Mouse (Mus musculus) cerebellum, postnatal 25 days (tissue): ENCODE results near the gene Klhdc9.

Source experiments
- DNase-seq, 2 experiments: peaks; one replicate each; pipeline ENCODE4 v3.0.0; 2021; ENCODE audit warnings: mixed read lengths in 2 of 2

The Klhdc9 gene

DNA sequence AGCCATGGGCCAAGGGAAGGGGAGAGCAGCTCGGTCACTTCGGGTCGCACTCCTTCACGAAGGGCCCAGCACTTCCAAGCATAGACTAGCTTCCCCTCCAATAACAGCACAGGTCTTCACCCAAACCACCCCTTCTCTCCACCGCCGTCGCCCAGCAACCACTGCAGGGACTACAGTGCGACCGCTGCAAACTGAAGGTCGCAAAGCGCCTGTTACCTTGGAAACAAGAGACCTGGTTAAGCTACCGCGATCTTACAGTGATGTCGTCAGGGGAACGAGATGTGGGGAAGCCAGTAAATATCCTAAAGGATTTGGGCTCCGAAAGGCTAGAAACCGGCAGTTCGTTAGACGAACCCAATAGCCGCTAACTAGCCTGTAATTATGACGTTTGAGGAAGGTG, at the start of gene Klhdc9:
Gene Klhdc9, minus strand, starts transcription at position 143 of the 400 bp plus-strand sequence.
- peak; percentile 81 to 88 for DNase-seq

DNA sequence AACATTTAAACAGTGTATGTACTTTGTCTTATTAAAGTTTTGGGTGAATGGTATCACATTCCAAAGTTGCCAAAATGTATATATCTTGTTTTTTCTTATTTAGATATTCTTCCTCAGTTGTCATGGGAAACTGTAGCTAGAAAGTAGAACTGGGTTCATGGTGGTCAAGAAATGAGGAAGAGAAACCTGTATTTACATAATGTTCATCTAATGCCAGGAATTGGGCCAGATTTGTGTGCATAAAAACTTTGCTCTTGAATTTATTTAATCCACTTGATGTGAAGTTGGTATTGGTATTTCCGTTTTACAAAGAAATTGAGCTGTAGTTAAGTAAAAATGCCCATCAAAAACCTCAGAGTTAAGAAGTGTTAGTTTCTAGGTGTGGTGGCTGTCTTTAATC, 49.6 kb upstream of the Klhdc9 start:
- DNase-seq = no peak

DNA sequence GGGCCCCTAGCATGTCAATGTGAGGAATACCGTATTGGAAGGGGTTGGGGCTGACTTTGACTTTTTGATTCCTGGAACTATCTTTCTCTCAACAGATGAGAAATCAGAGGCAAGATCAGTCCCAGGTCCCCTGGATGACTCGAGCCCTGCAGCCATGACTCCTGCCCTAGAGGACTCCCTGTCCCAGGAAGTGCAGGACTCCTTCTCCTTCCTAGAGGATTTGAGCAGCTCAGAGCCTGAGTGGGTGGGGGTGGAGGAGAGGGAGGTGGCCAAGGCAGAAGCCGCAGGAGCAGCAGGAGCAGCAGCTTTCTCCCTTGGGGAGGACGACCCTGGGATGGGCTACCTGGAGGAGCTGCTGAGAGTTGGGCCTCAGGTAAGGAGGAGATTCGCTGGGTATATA, 46.7 kb upstream of the Klhdc9 start:
- DNase-seq = no peak

DNA sequence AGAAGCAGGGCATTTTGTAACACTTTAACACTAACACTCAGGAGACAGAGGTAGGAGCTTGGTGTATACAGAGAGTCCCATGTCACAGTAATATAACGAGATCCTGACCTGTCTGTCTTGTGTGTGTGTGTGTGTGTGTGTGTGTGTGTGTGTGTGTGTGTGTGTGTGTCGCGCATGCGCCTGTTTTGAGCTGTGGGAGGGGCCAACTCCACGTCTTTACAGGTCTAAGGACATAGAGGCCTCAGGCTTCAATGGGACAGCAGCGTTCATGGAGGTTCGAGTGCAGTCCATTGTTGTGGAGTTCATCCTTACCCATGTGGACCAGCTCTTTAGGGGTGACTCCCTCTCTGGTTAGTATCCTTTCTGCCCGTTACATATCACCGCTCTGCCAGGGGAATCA, 42.4 kb upstream of the Klhdc9 start:
- DNase-seq = no peak

DNA sequence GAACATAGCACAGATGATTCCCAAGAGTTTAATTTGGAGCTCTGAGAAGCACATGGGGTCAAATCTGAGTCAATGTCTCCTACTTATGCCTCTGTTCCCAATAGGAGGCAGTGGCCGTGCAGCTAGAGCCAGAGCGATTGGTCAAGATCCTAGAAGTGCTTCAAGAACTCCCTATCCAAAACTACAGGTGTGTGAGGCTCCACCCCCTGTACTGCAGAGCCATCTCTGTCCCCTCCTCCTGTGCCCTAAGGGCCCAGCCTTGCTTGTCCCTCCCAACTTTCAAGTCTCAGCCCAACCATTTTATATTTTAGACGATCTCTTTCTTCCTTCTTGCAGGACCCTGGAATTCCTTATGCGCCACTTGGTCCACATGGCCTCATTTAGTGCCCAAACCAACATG, 41.2 kb upstream of the Klhdc9 start:
- no peak for DNase-seq

DNA sequence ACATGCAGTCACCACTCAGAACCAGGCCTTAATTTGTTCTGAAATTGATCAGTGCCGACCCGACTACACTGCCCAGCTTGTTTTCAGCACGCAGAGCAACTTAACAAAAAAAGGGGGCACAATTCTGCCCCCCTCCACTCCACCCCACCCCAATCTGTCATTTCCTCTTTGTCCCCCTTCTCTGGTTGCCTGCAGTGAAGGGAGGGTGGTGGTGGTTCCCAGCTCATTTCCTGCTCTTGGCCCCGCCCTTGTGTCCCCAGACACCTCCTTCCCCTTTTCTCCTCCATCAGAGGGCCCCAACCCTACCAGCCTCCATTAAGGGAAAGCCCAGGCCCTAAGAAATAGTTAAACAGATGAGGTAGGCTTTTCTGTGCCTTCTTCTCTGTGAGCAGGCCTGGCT, 29.5 kb upstream of the Klhdc9 start:
- no peak for DNase-seq

DNA sequence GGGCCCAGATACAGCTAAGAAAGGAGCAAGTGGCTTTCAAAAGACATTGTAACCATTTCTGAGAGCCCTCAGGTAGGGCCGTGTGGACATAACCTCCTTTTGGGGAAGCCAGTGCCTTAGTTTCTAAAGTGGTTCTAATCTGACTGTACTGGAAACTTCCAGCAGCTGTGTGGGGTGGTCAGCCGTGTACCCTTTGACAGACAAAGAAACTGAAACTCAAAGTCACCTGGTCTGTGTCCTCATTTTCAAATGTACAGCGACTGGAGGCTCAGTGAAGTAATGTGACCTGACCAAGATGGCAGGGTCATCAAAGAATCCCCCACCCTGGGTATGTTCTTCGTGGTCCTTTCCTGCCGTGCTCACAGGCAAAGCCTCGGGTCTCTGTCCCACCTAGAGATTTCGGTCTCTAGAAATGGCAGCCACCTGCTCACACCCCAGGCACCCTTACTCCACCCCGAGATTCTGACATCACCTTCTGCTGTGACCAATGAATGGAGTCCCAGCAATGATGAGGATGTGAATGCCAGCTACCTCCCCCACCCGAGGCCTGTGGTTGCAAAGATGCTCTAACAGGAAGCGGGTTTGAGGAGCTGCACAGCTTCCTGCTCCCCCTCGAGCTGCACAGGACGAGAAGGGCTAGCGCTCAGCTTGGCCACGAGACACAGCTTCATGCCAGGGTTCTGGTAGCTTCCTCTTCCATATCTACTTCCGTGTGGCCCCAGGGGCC, 27.9 kb upstream of the Klhdc9 start, which contains the start of gene Arhgap30:
Gene Arhgap30, plus strand, starts transcription at position 579 of the 727 bp plus-strand sequence.
- DNase-seq = no peak

DNA sequence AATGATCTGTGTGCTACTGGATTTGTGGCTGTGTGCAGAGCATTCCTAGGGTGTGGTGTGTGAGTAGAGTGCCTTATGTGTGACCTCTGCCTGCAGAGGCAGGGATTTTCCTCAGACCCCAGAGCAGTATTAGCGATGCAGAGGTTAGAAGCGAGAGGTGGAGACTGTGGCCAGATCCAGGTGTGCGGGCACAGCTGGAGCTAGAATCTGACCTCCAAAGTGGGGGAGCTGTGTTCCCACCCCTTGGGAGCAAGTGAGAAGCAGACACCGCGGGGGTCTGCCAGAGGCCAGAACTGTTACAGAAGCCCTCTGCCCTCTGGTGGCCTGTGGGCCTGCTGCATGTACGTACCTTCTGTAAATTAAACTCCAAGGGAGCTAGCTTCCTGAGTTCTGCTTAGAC, 26.5 kb upstream of the Klhdc9 start:
- DNase-seq = peak in 1 of 2 experiments; percentile 48

DNA sequence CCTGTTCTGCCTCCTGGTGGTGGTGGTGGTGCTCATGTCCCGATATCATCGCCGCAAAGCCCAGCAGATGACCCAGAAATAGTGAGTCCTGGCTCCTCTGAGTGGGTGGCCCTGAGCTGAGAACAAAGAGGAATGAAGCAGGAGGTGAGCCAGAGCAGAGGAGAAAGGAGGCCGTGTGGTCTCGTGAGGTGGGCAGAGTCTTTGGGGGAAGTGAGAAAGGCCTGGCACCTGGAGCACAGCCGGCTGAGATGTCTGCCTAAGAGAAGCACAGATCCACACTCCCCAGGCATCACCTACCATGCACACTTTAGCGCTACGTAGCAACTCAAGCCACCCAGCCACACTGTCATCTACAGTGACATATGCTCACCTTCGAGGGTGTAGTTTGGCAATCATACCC, 24.6 kb upstream of the Klhdc9 start:
- DNase-seq = no peak

DNA sequence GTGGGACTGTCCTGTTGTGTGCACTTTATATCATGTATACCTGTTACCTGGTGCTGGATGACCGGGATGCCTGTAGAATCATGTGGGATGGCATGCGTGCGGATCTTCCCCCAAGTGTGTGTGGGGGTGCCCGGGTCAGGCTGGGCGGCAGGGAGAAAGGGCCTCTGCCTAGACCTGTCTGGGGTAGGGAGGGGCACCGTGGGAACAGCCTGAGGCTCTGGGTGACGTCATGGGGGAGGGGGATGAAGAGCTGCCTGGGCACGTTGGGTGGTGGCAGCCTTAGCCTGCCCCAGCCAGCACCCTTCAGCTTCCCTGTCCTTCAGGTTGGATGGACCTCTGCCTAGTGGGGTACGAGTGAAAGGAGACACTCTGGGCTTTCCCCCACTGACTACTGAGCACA, 23.8 kb upstream of the Klhdc9 start:
- no peak for DNase-seq

DNA sequence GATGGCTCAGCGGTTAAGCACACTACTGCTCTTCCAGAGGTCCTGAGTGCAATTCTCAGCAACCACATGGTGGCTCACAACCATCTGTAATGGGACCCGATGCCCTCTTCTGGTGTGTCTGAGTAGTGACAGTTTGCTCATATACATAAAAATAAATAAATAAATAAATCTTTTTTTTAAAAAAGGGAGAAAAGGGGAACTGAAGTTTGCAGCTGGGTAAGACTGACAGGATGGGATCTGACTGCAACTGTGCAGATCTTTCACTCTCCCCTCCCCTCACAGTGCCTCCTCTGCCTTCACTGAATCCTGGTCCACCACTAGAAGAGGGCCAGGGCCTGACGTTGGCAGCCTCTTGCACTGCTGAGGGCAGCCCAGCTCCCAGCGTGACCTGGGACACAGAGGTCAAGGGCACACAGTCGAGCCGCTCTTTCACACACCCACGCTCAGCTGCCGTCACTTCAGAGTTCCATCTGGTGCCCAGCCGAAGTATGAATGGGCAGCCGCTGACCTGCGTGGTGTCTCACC, 21.6 kb upstream of the Klhdc9 start:
- DNase-seq = no peak

DNA sequence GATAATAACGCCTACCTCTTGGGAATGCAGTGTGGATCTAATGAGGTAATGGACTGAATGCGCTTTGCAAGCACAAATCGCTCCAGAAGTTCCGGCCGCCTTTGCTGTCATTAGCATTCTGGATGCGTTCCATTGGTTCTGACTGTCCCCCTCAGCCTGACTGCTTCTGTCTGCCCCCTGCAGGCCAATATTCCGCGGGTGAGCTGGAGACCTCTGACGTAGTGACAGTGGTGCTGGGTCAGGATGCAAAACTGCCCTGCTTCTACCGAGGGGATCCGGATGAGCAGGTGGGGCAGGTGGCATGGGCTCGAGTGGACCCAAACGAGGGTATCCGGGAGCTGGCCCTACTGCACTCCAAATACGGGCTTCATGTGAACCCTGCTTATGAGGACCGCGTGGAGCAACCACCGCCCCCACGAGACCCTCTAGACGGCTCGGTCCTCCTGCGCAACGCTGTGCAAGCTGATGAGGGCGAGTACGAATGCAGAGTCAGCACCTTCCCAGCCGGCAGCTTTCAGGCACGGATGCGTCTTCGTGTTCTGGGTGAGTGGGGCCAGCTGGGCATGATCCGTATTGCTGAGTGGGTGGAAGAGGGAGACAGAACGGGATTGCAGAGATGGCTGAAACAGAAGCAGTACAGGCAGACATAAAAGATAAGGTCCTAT, 19.5 kb upstream of the Klhdc9 start:
- peak; percentile 75 to 85 for DNase-seq

DNA sequence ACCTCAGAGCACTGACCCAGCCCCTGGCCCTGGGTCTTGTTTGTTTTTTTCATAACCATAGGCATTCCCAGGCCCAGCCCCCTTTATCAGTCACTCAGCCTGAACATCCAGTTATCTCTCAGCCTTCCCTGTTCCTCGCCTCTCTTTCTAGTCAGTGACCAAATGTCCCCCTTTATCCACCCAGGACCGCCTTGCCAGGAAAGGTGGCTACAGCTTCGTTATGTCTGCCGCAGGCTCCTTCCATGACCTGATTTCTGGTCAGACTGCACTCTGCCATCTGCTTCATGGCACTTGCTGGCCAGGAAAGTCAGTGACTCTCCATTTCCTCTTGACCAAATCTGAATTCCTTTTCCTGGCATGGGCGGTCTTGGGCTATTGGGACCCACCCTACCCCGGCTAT, 17.7 kb upstream of the Klhdc9 start:
- DNase-seq = peak; percentile 53 to 60

DNA sequence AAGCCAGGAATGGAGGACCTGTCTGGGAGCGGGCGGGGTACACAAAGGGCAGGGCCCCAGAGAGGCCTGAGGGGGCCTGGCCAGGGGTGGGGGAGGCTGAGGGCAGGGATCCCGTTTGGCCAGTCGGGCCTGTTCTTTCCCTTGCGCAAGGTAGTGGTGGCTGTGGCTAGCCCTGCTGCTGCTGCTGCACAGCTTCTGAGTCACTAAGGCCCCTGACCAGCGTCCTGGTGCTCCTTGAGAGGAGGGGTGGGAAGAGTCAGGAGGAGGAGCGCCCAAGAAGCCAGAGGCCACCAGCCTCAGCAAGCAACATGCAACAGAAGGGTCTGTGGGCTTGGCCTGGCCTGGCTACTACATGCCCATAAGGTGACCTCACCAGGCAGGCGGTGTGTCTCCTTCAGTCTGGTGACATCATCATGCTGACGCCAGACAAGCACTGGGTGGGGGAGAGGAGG, 15.1 kb upstream of the Klhdc9 start:
- no peak for DNase-seq

DNA sequence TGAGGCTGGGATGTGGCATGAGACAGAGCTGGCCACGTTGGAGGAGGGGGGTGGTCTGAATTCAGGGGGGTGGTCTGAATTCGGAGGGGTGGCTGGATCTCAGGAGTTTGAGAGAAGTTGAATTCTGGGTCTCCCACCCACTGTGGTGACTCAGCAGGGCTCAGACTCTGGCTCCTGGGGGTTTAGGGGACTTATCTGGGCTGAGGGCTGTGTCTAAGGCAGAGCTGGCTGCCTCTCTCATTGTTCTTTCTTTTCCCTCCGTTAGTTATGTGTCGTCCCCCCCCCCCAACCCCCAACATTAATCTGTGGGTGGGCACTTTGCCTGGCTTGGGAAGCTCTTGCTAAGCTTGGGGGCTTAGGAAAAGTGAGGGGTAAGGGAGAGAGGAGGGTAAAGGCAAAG, 13.3 kb upstream of the Klhdc9 start:
- DNase-seq = no peak

DNA sequence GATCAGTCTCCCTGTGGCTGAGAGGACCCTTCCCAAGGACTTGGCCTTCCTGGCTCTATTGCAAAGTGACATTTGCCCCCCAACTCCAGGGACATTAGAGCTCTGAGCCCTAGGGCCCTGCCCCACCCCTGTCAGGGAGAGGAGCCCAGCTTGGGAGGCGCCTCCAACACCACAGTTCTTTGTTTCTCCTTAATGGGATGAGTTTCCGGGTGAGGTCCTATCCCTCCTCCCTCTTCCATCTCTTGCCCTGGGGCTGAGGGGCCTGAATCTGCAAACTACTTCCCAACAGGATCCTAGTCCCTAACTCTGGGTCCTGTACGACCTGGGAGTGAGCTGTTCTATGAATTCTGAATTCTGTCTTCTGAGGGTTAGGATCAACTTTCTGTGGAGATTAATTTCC, 12.3 kb upstream of the Klhdc9 start:
- DNase-seq = no peak

DNA sequence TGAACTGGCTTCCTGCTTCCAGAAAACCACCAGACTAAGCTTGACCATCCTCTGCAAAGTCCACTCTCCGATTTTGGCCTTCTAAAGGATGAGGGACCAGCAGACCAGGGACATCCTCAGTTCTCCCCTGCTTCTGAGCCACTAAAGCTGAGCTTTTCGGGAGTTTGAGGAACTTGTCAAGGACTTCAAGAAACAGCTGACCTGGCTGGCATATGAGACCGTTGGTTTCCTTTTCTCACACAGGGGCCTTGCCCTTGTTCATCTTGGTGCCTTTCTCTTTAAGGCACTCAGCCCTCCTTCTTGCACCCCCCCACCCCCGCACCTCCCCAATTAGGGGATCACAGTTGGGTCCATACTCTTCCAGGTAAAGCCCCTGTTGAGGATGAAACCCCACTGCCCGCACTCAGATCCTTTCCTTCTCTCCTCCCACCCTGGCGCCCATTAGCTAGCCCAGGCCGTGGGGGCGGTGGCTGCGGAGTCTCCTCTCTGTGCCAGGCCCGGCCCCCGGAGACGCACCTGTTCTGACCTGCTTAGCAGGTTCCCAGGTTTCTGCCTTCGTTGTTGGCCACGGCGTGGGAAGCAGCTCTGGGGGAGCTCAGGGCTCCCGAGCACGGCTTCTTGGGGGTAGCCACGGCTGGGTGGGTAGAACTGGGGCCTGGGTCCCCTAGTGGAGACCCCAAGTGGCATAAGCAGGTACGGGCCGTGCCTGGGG, 9.4 kb upstream of the Klhdc9 start, which contains the start of gene Nectin4:
Gene Nectin4, plus strand, starts transcription at position 255 of the 712 bp plus-strand sequence.
- DNase-seq = no peak

DNA sequence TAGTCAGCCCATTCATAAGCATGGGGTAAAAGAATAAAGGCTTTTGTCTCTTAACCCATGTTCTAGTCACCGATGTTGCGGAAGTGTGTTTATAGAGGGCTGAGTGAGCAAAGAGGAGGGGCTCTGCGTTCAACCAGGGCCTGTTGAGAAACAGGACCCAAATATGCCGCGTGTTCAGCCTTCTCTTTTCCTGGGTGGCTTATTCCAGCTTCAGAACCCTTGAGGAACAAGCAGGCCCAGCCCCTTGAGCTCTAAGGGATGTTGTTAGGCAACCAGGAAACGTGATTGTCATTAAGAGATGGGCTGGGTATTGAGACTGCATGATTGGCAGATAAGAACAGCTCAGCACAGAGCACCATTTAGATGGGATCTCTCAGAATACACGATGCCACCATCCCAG, 5.3 kb upstream of the Klhdc9 start:
- no peak for DNase-seq

DNA sequence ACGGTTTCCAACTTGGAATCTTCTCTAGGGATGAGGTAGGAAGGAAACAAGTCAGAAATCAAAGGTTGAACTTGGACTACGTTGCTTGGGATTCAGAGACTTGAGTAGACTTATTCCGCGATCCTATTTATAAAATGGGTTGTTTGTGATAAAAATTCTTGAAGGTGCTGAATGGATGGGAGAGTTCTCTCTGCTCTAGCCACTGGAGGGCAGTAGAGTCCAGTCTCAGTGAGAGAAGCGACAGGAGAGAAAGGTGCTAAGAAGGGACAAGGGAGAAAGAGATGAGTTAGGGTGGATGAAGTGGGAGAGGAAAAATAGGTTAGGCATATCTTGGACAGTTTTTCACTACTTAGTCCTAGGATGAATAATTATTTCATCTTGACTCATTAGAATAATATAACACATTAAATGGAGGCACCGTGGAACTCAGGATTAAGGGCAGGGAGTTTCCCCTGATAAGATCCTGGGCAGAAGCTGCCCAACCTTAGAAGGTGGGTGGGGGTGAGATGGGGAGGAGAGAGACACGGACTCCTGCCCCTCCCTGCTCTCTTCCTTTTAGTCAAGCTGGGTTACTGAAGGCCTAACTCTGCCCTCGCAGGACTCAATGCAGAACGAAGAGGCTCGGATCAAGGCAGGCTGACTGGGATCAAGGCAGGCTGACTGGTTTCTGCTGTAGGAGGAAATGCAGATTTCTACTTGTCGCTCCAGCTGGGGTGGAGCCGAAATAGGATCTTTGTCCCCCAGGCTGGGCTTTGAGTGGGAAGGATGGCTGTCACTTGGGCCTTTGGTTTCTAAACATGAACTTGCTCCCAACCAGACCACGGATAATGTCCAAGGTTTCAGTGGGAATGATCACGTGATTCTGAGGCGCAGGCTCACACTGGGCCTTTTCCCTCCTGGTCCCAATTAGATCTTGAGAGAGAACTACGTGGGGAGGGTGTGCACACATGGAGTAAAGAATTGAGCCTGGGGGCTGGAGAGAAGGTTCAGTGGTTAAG, 807 bp upstream of the Klhdc9 start:
- DNase-seq = peak; percentile 75 to 85

DNA sequence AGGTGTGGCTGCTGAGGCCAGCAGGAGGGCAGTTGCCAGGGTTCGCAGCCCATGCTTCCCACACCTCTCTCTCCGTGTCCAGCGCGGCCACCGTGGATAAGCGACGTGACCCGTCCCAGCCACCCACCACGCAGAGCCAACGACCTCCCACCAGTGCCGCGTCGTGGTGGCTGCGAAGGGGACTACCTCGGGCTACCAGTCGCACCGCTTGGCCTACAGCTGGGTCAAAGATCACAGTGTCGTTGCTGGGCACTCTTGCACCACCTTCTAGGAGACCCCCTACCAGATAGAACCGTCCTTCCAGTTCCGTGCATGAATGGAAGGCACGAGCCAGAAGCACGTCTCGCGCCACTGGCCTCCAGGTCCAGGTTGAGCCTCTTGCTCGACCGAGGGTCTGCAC, 345 bp downstream of the Klhdc9 start:
- peak in 1 of 2 experiments; percentile 44 for DNase-seq

DNA sequence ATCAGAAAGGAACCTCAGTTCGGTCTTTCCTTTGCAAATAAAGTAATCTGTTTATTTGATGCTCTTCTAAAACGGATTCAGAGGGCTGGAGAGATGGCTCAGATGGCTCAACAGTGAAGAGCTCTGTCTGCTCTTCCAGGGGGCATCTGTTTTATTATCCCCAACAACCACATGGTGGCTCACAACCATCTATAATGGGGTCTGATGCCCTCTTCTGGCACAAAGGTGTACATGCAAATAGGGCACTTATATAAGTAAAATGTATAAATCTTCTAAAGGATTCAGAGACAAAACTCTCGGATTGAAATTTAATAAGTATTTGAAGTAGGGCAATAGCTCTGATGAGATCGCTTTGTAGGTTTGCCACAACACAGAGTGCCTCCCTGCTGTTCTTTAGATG, 2.2 kb downstream of the Klhdc9 start:
- peak in 1 of 2 experiments; percentile 38 for DNase-seq

DNA sequence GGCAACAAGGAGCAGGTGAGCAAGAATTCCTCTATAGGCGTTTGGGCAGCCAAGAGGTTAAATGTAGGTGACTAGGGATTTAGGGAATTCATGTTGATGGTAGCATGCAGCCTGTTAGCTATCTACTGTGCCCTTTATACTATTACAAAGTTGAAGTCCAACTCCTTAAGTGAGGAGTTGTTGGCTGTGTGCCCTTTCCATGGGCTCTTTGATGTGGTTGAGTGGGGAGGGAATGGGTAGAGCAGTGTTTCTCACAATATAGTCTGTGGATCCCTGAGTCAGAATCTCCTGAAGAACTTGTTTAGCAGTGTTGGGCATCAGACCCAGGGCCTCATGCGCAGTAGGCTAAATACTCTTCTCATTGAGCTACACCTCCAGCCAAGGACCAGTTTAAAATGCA, 3.8 kb downstream of the Klhdc9 start:
- DNase-seq = no peak
